Mouse (Mus musculus) forebrain, embryonic 14.5 days (tissue): Measurements from ENCODE around the gene Nfkbie. TPM values are rescaled to one million over a fixed set of nuclear protein-coding genes. Genes with fewer than 3 reads are reported as not detected.

ENCODE experiments used
- ATAC-seq: fragments of 200-750 bp; cut with Nextera tagmentation; 2 replicates; pipeline ENCODE4 v1.8.0; 2017; ENCODE audit warnings: mild to moderate bottlenecking, moderate library complexity
- DNase-seq: peaks from one replicate; pipeline ENCODE4 v3.0.0-alpha.2; 2015; ENCODE audit warnings: low spot score
- H3K27ac ChIP-seq: fragments of 300-500 bp; sonication (generic); 2 replicates; pipeline ENCODE4 v1.5.1; 2014; ENCODE audit warnings: low read depth, mild to moderate bottlenecking, control low read depth, low read length, moderate library complexity
- H3K27me3 ChIP-seq: fragments of 300-500 bp; sonication (generic); replicated peaks from 2 replicates; pipeline ENCODE4 v1.6.1; 2014; ENCODE audit warnings: low read length, control low read depth, mixed read lengths; ENCODE audit not compliant: control insufficient read depth, insufficient read depth
- H3K36me3 ChIP-seq: fragments of 300-500 bp; sonication (generic); 2 replicates; pipeline ENCODE4 v1.6.1; 2014; ENCODE audit warnings: low read length, control low read depth; ENCODE audit not compliant: control insufficient read depth, insufficient read depth
- H3K4me1 ChIP-seq: fragments of 300-500 bp; sonication (generic); 2 replicates; pipeline ENCODE4 v1.6.1; 2014; ENCODE audit warnings: antibody characterized with exemption, low read length, control low read depth; ENCODE audit not compliant: control insufficient read depth, insufficient read depth
- H3K4me2 ChIP-seq: fragments of 300-500 bp; sonication (generic); 2 replicates; pipeline ENCODE4 v1.6.1; 2014; ENCODE audit warnings: mild to moderate bottlenecking, control low read depth, low read length
- H3K4me3 ChIP-seq: fragments of 300-500 bp; sonication (generic); 2 replicates; pipeline ENCODE4 v1.5.1; 2014; ENCODE audit warnings: low read depth, low read length, control low read depth
- H3K9ac ChIP-seq: fragments of 300-500 bp; sonication (generic); 2 replicates; pipeline ENCODE4 v1.6.1; 2014; ENCODE audit warnings: mild to moderate bottlenecking, low read length, control low read depth, moderate library complexity
- H3K9me3 ChIP-seq: fragments of 300-500 bp; sonication (generic); replicated peaks from 2 replicates; pipeline ENCODE4 v1.6.1; 2016; ENCODE audit warnings: low read length, control low read depth, mixed read lengths; ENCODE audit not compliant: control insufficient read depth
- WGBS: fragments of 180-500 bp; shearing (Covaris S2); extraction: QIAGEN DNeasy Blood & Tissue Kit; methylation state at CpG from one replicate; pipeline ENCODE4 v1.1.7; 2014; 5-methylcytosine and 5-hydroxymethylcytosine counted together
- polyA plus RNA-seq: library from polyadenylated mRNA; unstranded; fragments of >200 nt; fragmentation: Nextera tagmentation; extraction: Ambion mirVana; gene quantifications from 2 replicates; pipeline ENCODE4 v1.2.1, GENCODE M21; 2014

Gene Nfkbie
- polyA plus RNA-seq, 1 experiment from 2014 or later = 4.1 TPM

DNA sequence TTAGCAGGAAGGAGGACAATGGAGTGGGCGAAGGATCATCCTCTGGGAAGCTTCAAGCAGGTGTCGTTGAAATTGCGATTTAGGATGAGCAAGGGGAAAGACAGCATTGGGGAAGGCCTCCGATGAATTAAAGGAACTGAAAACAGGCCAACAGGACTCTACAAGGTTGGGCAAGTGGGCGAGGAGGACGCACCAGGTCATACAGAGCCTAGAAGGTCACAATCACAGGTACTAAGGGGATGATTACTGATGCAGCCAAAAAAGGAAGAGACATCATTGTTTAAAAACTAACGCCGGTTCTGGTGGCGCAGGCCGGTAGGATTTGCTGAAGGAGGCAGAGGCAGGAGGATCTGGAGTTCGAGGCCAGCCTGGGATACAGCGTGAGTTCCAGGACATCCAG, 7.7 kb downstream of the Nfkbie start:
- no peak for ATAC-seq
- Histone ChIP-seq H3K4me1 (peaks cover 8% of the 10 kb centered on the region), H3K9me3 (no peaks in the 10 kb centered on the region), H3K4me2 (peak overlapping the region; percentile 98; the same call in 1 of the 2 replicates), H3K4me3 (no peak overlapping the region), H3K9ac (no peak overlapping the region), H3K36me3 (peaks cover 33% of the 10 kb centered on the region), H3K27ac (no peak overlapping the region), H3K27me3 (no peaks in the 10 kb centered on the region)
- no peak for DNase-seq
- 79% methylated on average over 12 of the region's 12 CpGs for WGBS

- peak within 1 kb of the TSS; percentile 82 for H3K4me3 ChIP-seq
- peaks cover 8% of the 10 kb centered on the region for H3K4me1 ChIP-seq
- WGBS = under 1% methylated on average over 56 of the region's 61 CpGs
- peak within 1 kb of the TSS; percentile 81 for H3K27ac ChIP-seq
- no peaks in the 10 kb centered on the region for H3K9me3 ChIP-seq
- ATAC-seq = peak; percentile 88
- peaks cover 40% of the 10 kb centered on the region for H3K36me3 ChIP-seq
- H3K9ac ChIP-seq = peak within 1 kb of the TSS; percentile 88
- no peaks in the 10 kb centered on the region for H3K27me3 ChIP-seq
- H3K4me2 ChIP-seq = peak within 1 kb of the TSS; percentile 98
- peak; percentile 91 for DNase-seq
These were observed 8.4 kb downstream of the Nfkbie start, which contains the start of gene Slc35b2 for GRCm38 (mm10) chr17:45563655-45564530. Gene Slc35b2, plus strand, starts transcription at chr17:45563874.

- peak overlapping the region; percentile 88 for H3K9ac ChIP-seq
- peak overlapping the region; percentile 98 for H3K4me2 ChIP-seq
- DNase-seq (no peak), ATAC-seq (no peak)
- no peaks in the 10 kb centered on the region for H3K27me3 ChIP-seq
- H3K36me3 ChIP-seq = peaks cover 47% of the 10 kb centered on the region
- H3K4me3 ChIP-seq = peak overlapping the region; percentile 82
- no peaks in the 10 kb centered on the region for H3K9me3 ChIP-seq
- 7% methylated on average over 18 of the region's 18 CpGs for WGBS
- H3K4me1 ChIP-seq = peaks cover 8% of the 10 kb centered on the region
- peak overlapping the region; percentile 81 for H3K27ac ChIP-seq
These were observed 9.1 kb downstream of the Nfkbie start for GRCm38 (mm10) chr17:45564531-45565084.

GRCm38 (mm10) chr17:45565103-45565502, 9.6 kb downstream of the Nfkbie start:
- H3K4me1 ChIP-seq = peaks cover 8% of the 10 kb centered on the region
- H3K4me3 ChIP-seq = peak overlapping the region; percentile 82
- WGBS = 93% methylated on average over 11 of the region's 11 CpGs

GRCm38 (mm10) chr17:45566031-45566359, 10.5 kb downstream of the Nfkbie start:
- Histone ChIP-seq H3K4me2 (no peak overlapping the region), H3K9me3 (no peaks in the 10 kb centered on the region), H3K4me3 (no peak overlapping the region), H3K9ac (no peak overlapping the region), H3K4me1 (peaks cover 8% of the 10 kb centered on the region), H3K27ac (no peak overlapping the region), H3K36me3 (peaks cover 61% of the 10 kb centered on the region), H3K27me3 (no peaks in the 10 kb centered on the region)
- WGBS = 100% methylated on average over 1 of the region's 1 CpGs
- no peak for ATAC-seq
- no peak for DNase-seq

More at GRCm38 (mm10) chr17:45565103-45565502, 9.6 kb downstream of the Nfkbie start:
- Histone ChIP-seq H3K36me3 (peaks cover 52% of the 10 kb centered on the region), H3K27me3 (no peaks in the 10 kb centered on the region), H3K4me2 (peak overlapping the region; percentile 98), H3K9ac (peak overlapping the region; percentile 88), H3K27ac (no peak overlapping the region), H3K9me3 (no peaks in the 10 kb centered on the region)
- ATAC-seq (no peak), DNase-seq (no peak)

- peaks cover 8% of the 10 kb centered on the region for H3K4me1 ChIP-seq
- WGBS = 69% methylated on average over 18 of the region's 18 CpGs
- no peak overlapping the region for H3K4me2 ChIP-seq
- no peak overlapping the region; the same call in 1 of the 2 replicates for H3K9ac ChIP-seq
- no peaks in the 10 kb centered on the region for H3K9me3 ChIP-seq
- DNase-seq = no peak
- H3K4me3 ChIP-seq = no peak overlapping the region
- no peak for ATAC-seq
- H3K36me3 ChIP-seq = peaks cover 66% of the 10 kb centered on the region
- H3K27me3 ChIP-seq = no peaks in the 10 kb centered on the region
- 0 out of 2 replicates have a peak overlapping the region, but pooled peaks have one; percentile 1 for H3K27ac ChIP-seq
These were observed 11.1 kb downstream of the Nfkbie start for GRCm38 (mm10) chr17:45566360-45567161.

- peaks cover 8% of the 10 kb centered on the region for H3K4me1 ChIP-seq
These were observed 11.7 kb downstream of the Nfkbie start for GRCm38 (mm10) chr17:45567162-45567601.

DNA sequence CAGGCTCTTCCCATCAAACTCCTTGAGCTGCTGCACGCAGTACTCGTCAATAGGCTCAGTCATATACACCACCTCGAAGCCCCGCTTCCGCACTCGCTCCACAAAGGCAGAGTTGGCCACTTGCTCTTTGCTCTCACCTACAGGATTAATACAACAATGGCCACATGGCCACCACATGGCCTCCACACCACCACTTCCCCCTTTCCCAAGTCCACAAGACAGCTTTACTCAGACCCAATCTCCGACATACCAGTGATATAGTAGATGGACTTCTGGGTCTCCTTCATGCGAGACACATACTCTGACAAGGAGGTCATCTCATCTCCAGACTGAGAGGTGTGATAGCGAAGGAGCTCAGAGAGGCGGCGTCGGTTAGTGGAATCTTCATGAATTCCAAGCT, 13.5 kb downstream of the Nfkbie start:
- no peaks in the 10 kb centered on the region for H3K27me3 ChIP-seq
- WGBS = 84% methylated on average over 12 of the region's 12 CpGs
- no peak for DNase-seq
- H3K9ac ChIP-seq = no peak overlapping the region
- peaks cover 68% of the 10 kb centered on the region for H3K36me3 ChIP-seq
- no peak overlapping the region for H3K4me2 ChIP-seq
- H3K27ac ChIP-seq = no peak overlapping the region
- H3K4me3 ChIP-seq = no peak overlapping the region
- no peak for ATAC-seq
- H3K4me1 ChIP-seq = peaks cover 8% of the 10 kb centered on the region
- H3K9me3 ChIP-seq = no peaks in the 10 kb centered on the region

More at GRCm38 (mm10) chr17:45567162-45567601, 11.7 kb downstream of the Nfkbie start:
- H3K4me2 ChIP-seq = no peak overlapping the region
- 0 out of 2 replicates have a peak overlapping the region, but pooled peaks have one; percentile 1 for H3K27ac ChIP-seq
- H3K9ac ChIP-seq = no peak overlapping the region; the same call in 1 of the 2 replicates
- DNase-seq (no peak), ATAC-seq (no peak)
- H3K4me3 ChIP-seq = no peak overlapping the region
- H3K27me3 ChIP-seq = no peaks in the 10 kb centered on the region
- 25% methylated on average over 4 of the region's 4 CpGs for WGBS
- H3K9me3 ChIP-seq = no peaks in the 10 kb centered on the region
- H3K36me3 ChIP-seq = peaks cover 68% of the 10 kb centered on the region
